Mouse (Mus musculus): ENCODE results near the gene Grap2. TPM values are rescaled to one million over a fixed set of nuclear protein-coding genes. Genes with fewer than 3 reads are reported as not detected.

The Grap2 gene
- polyA plus RNA-seq, 1 experiment from 2014 or later, result 16.0 TPM

- H3K4me1 ChIP-seq (ENCODE audit: control insufficient read depth, insufficient read depth, low read length), result peaks cover 15% of the 10 kb centered on the region
- H3K9ac ChIP-seq (ENCODE audit: low read depth, low read length), result no peak overlapping the region
- H3K9me3 ChIP-seq (replicated peaks; ENCODE audit: control insufficient read depth, low read length), result no peaks in the 10 kb centered on the region
- H3K4me2 ChIP-seq, result no peak overlapping the region
- no peak overlapping the region for H3K27ac ChIP-seq (ENCODE audit: low read depth, low read length)
- WGBS (ENCODE audit: insufficient replicate concordance), result 69% methylated on average over 7 of the region's 7 CpGs
- no peak for ATAC-seq (replicated peaks; ENCODE audit: insufficient number of reproducible peaks, low FRiP score, low TSS enrichment)
- H3K36me3 ChIP-seq (ENCODE audit: control insufficient read depth, insufficient read depth, low read length), result no peaks in the 10 kb centered on the region
- no peak overlapping the region for H3K4me3 ChIP-seq (ENCODE audit: low read depth, low read length)
- H3K27me3 ChIP-seq (ENCODE audit: control insufficient read depth, insufficient read depth, low read length), result no peaks in the 10 kb centered on the region
Measured at GRCm38 (mm10) chr15:80601456-80601855, 29.1 kb downstream of the Grap2 start.

GRCm38 (mm10) chr15:80602487-80602886, 30.1 kb downstream of the Grap2 start:
- Histone ChIP-seq H3K9ac (ENCODE audit: low read depth, low read length) (no peak overlapping the region), H3K9me3 (replicated peaks; ENCODE audit: control insufficient read depth, low read length) (no peaks in the 10 kb centered on the region), H3K4me2 (no peak overlapping the region), H3K36me3 (ENCODE audit: control insufficient read depth, insufficient read depth, low read length) (no peaks in the 10 kb centered on the region), H3K27me3 (ENCODE audit: control insufficient read depth, insufficient read depth, low read length) (no peaks in the 10 kb centered on the region), H3K4me1 (ENCODE audit: control insufficient read depth, insufficient read depth, low read length) (peaks cover 15% of the 10 kb centered on the region), H3K4me3 (ENCODE audit: low read depth, low read length) (no peak overlapping the region), H3K27ac (ENCODE audit: low read depth, low read length) (no peak overlapping the region)
- 68% methylated on average over 7 of the region's 7 CpGs for WGBS (ENCODE audit: insufficient replicate concordance)
- no peak for ATAC-seq (replicated peaks; ENCODE audit: insufficient number of reproducible peaks, low FRiP score, low TSS enrichment)

- no peak for ATAC-seq (replicated peaks; ENCODE audit: insufficient number of reproducible peaks, low FRiP score, low TSS enrichment)
- no peak overlapping the region for H3K9ac ChIP-seq (ENCODE audit: low read depth, low read length)
- 85% methylated on average over 6 of the region's 6 CpGs for WGBS (ENCODE audit: insufficient replicate concordance)
- H3K4me2 ChIP-seq, result no peak overlapping the region
- peaks cover 12% of the 10 kb centered on the region for H3K4me1 ChIP-seq (ENCODE audit: control insufficient read depth, insufficient read depth, low read length)
- H3K9me3 ChIP-seq (replicated peaks; ENCODE audit: control insufficient read depth, low read length), result no peaks in the 10 kb centered on the region
- H3K36me3 ChIP-seq (ENCODE audit: control insufficient read depth, insufficient read depth, low read length), result no peaks in the 10 kb centered on the region
- H3K27me3 ChIP-seq (ENCODE audit: control insufficient read depth, insufficient read depth, low read length), result no peaks in the 10 kb centered on the region
- no peak overlapping the region for H3K4me3 ChIP-seq (ENCODE audit: low read depth, low read length)
- no peak overlapping the region for H3K27ac ChIP-seq (ENCODE audit: low read depth, low read length)
Measured at GRCm38 (mm10) chr15:80604026-80604425, 31.6 kb downstream of the Grap2 start.

- H3K4me2 ChIP-seq, result no peak overlapping the region
- no peak overlapping the region for H3K9ac ChIP-seq (ENCODE audit: low read depth, low read length)
- WGBS (ENCODE audit: insufficient replicate concordance), result 70% methylated on average over 3 of the region's 3 CpGs
- no peak overlapping the region for H3K27ac ChIP-seq (ENCODE audit: low read depth, low read length)
- no peak for ATAC-seq (replicated peaks; ENCODE audit: insufficient number of reproducible peaks, low FRiP score, low TSS enrichment)
- H3K36me3 ChIP-seq (ENCODE audit: control insufficient read depth, insufficient read depth, low read length), result no peaks in the 10 kb centered on the region
- H3K9me3 ChIP-seq (replicated peaks; ENCODE audit: control insufficient read depth, low read length), result no peaks in the 10 kb centered on the region
- H3K27me3 ChIP-seq (ENCODE audit: control insufficient read depth, insufficient read depth, low read length), result no peaks in the 10 kb centered on the region
- H3K4me1 ChIP-seq (ENCODE audit: control insufficient read depth, insufficient read depth, low read length), result no peaks in the 10 kb centered on the region
- H3K4me3 ChIP-seq (ENCODE audit: low read depth, low read length), result no peak overlapping the region
Measured at GRCm38 (mm10) chr15:80607970-80608369, 35.6 kb downstream of the Grap2 start.

GRCm38 (mm10) chr15:80610335-80610734, 37.9 kb downstream of the Grap2 start:
- peaks cover under 1% of the 10 kb centered on the region; the same call in 1 of the 2 replicates for H3K4me1 ChIP-seq (ENCODE audit: control insufficient read depth, insufficient read depth, low read length)
- 53% methylated on average over 2 of the region's 2 CpGs for WGBS (ENCODE audit: insufficient replicate concordance)
- no peak overlapping the region for H3K4me2 ChIP-seq
- H3K4me3 ChIP-seq (ENCODE audit: low read depth, low read length), result no peak overlapping the region
- no peaks in the 10 kb centered on the region for H3K36me3 ChIP-seq (ENCODE audit: control insufficient read depth, insufficient read depth, low read length)
- no peak for ATAC-seq (replicated peaks; ENCODE audit: insufficient number of reproducible peaks, low FRiP score, low TSS enrichment)
- no peak overlapping the region for H3K27ac ChIP-seq (ENCODE audit: low read depth, low read length)
- H3K27me3 ChIP-seq (ENCODE audit: control insufficient read depth, insufficient read depth, low read length), result no peaks in the 10 kb centered on the region
- no peak overlapping the region for H3K9ac ChIP-seq (ENCODE audit: low read depth, low read length)
- H3K9me3 ChIP-seq (replicated peaks; ENCODE audit: control insufficient read depth, low read length), result no peaks in the 10 kb centered on the region

- WGBS (ENCODE audit: insufficient replicate concordance), result 81% methylated on average over 5 of the region's 5 CpGs
- peaks cover 9% of the 10 kb centered on the region for H3K4me1 ChIP-seq (ENCODE audit: control insufficient read depth, insufficient read depth, low read length)
- H3K27me3 ChIP-seq (ENCODE audit: control insufficient read depth, insufficient read depth, low read length), result peaks cover 1% of the 10 kb centered on the region; the same call in 1 of the 2 replicates
- H3K36me3 ChIP-seq (ENCODE audit: control insufficient read depth, insufficient read depth, low read length), result no peaks in the 10 kb centered on the region
- no peak overlapping the region for H3K27ac ChIP-seq (ENCODE audit: low read depth, low read length)
- ATAC-seq (replicated peaks; ENCODE audit: insufficient number of reproducible peaks, low FRiP score, low TSS enrichment), result no peak
- no peak overlapping the region for H3K9ac ChIP-seq (ENCODE audit: low read depth, low read length)
- H3K4me2 ChIP-seq, result no peak overlapping the region
- H3K4me3 ChIP-seq (ENCODE audit: low read depth, low read length), result no peak overlapping the region
- no peaks in the 10 kb centered on the region for H3K9me3 ChIP-seq (replicated peaks; ENCODE audit: control insufficient read depth, low read length)
Measured at GRCm38 (mm10) chr15:80611478-80611877, 39.1 kb downstream of the Grap2 start.

GRCm38 (mm10) chr15:80613904-80614303, 41.5 kb downstream of the Grap2 start:
- peaks cover 9% of the 10 kb centered on the region for H3K4me1 ChIP-seq (ENCODE audit: control insufficient read depth, insufficient read depth, low read length)
- H3K4me3 ChIP-seq (ENCODE audit: low read depth, low read length), result no peak overlapping the region
- no peaks in the 10 kb centered on the region for H3K9me3 ChIP-seq (replicated peaks; ENCODE audit: control insufficient read depth, low read length)
- WGBS (ENCODE audit: insufficient replicate concordance), result 55% methylated on average over 5 of the region's 5 CpGs
- peaks cover 12% of the 10 kb centered on the region; the same call in 1 of the 2 replicates for H3K27me3 ChIP-seq (ENCODE audit: control insufficient read depth, insufficient read depth, low read length)
- H3K9ac ChIP-seq (ENCODE audit: low read depth, low read length), result no peak overlapping the region
- no peak overlapping the region for H3K27ac ChIP-seq (ENCODE audit: low read depth, low read length)
- ATAC-seq (replicated peaks; ENCODE audit: insufficient number of reproducible peaks, low FRiP score, low TSS enrichment), result no peak
- H3K4me2 ChIP-seq, result no peak overlapping the region
- no peaks in the 10 kb centered on the region for H3K36me3 ChIP-seq (ENCODE audit: control insufficient read depth, insufficient read depth, low read length)

GRCm38 (mm10) chr15:80614500-80615289, 42.3 kb downstream of the Grap2 start:
- Histone ChIP-seq H3K27ac (ENCODE audit: low read depth, low read length) (no peak overlapping the region), H3K4me1 (ENCODE audit: control insufficient read depth, insufficient read depth, low read length) (peaks cover 9% of the 10 kb centered on the region), H3K36me3 (ENCODE audit: control insufficient read depth, insufficient read depth, low read length) (no peaks in the 10 kb centered on the region), H3K9ac (ENCODE audit: low read depth, low read length) (no peak overlapping the region), H3K27me3 (ENCODE audit: control insufficient read depth, insufficient read depth, low read length) (peaks cover 13% of the 10 kb centered on the region; the same call in 1 of the 2 replicates), H3K9me3 (replicated peaks; ENCODE audit: control insufficient read depth, low read length) (no peaks in the 10 kb centered on the region), H3K4me2 (no peak overlapping the region), H3K4me3 (ENCODE audit: low read depth, low read length) (no peak overlapping the region)
- no peak for ATAC-seq (replicated peaks; ENCODE audit: insufficient number of reproducible peaks, low FRiP score, low TSS enrichment)
- 65% methylated on average over 18 of the region's 18 CpGs for whole genome bisulfite sequencing (ENCODE audit: insufficient replicate concordance)

- peaks cover 9% of the 10 kb centered on the region for H3K4me1 ChIP-seq (ENCODE audit: control insufficient read depth, insufficient read depth, low read length)
- no peaks in the 10 kb centered on the region for H3K9me3 ChIP-seq (replicated peaks; ENCODE audit: control insufficient read depth, low read length)
- ATAC-seq (replicated peaks; ENCODE audit: insufficient number of reproducible peaks, low FRiP score, low TSS enrichment), result no peak
- H3K27me3 ChIP-seq (ENCODE audit: control insufficient read depth, insufficient read depth, low read length), result peaks cover 13% of the 10 kb centered on the region; the same call in 1 of the 2 replicates
- no peaks in the 10 kb centered on the region for H3K36me3 ChIP-seq (ENCODE audit: control insufficient read depth, insufficient read depth, low read length)
- no peak overlapping the region for H3K27ac ChIP-seq (ENCODE audit: low read depth, low read length)
- no peak overlapping the region for H3K4me3 ChIP-seq (ENCODE audit: low read depth, low read length)
- 38% methylated on average over 2 of the region's 2 CpGs for WGBS (ENCODE audit: insufficient replicate concordance)
- no peak overlapping the region for H3K9ac ChIP-seq (ENCODE audit: low read depth, low read length)
- H3K4me2 ChIP-seq, result peak overlapping the region; percentile 46; the same call in 1 of the 2 replicates
Measured at GRCm38 (mm10) chr15:80615290-80615570, 42.8 kb downstream of the Grap2 start.
